Mouse (Mus musculus) stomach, postnatal 0 days (tissue): ENCODE data around the gene Rai14.

ENCODE experiments used
- CTCF ChIP-seq: IDR thresholded peaks from 2 replicates; pipeline ENCODE4 v1.5.1; 2016; ENCODE audit warnings: antibody characterized with exemption, low read depth, mild to moderate bottlenecking, moderate library complexity
- EP300 ChIP-seq: optimal IDR thresholded peaks from 2 replicates; pipeline ENCODE3; 2016; ENCODE audit warnings: antibody characterized with exemption

DNA sequence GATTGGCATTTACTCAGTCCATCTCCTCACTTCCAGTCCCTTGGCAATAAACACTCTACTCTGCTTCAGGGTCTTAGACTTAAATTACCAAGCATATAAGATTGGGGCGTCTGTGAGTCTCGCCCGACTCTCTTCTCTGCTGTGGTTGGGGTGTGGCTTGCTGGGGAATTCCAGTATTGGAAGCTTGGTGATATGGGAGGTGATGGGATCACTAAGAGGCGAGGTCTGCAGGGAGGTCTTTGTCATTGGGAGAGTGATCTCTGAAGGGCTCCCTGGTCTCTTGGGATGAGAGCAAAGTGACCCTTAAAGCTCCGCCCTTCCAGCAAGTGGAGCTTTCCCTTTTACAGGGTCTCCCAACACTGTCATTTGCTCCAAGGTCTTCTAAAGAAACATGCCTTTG is 23.5 kb downstream of the Rai14 start:
- TF ChIP-seq CTCF (no peak), EP300 (no peak)
